Mouse (Mus musculus) ES-E14 (cell line): ENCODE data around the gene Glod4.

Experiments
- HCFC1 ChIP-seq: IDR thresholded peaks from 2 replicates; pipeline ENCODE4 v1.6.1; 2012; ENCODE audit warnings: low read length, inconsistent platforms, borderline replicate concordance; ENCODE audit not compliant: insufficient read depth
- MAFK ChIP-seq: IDR thresholded peaks from 2 replicates; pipeline ENCODE4 v1.6.1; 2014; ENCODE audit warnings: mild to moderate bottlenecking, low read depth, low read length, inconsistent platforms; ENCODE audit not compliant: insufficient read depth
- ZC3H11A ChIP-seq: IDR thresholded peaks from 2 replicates; pipeline ENCODE4 v1.6.1; 2012; ENCODE audit warnings: low read depth, mild to moderate bottlenecking, inconsistent platforms, low read length, borderline replicate concordance
- ZNF384 ChIP-seq: IDR thresholded peaks from 2 replicates; pipeline ENCODE4 v1.6.1; 2012; ENCODE audit warnings: low read depth, low read length, inconsistent platforms

DNA sequence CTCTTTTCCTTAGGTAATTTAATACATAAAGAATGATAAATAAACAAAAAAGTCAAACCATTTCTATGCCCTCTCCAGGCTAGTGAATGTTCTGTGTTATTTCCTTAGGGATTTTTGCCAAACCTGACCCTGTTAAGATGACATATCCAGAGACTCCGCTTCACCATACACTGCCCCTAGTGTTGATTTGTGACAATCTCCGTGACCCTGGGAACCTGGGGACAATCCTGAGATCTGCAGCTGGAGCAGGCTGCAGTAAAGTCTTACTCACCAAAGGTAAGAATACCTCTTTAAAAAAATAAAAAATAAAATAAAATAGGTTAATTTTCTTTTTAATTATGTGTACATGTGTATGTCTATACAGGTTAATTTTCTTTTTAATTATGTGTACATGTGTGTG lies 3.7 kb upstream of the Glod4 start:
- no peak for TF ChIP-seq HCFC1
- TF ChIP-seq ZNF384: no peak
- no peak for TF ChIP-seq MAFK
- TF ChIP-seq ZC3H11A: no peak
